Mouse (Mus musculus) liver, embryonic 15.5 days (tissue): ENCODE data around the gene Abhd17c. TPM values are rescaled to one million over a fixed set of nuclear protein-coding genes. Genes with fewer than 3 reads are reported as not detected.

Experiments used
- ATAC-seq: fragments of 200-750 bp; cut with Nextera tagmentation; 2 replicates; pipeline ENCODE4 v1.8.0; 2017; ENCODE audit warnings: moderate number of reproducible peaks, mild to moderate bottlenecking, moderate library complexity; ENCODE audit not compliant: insufficient read depth
- H3K27ac ChIP-seq: fragments of 300-500 bp; sonication (generic); replicated peaks from 2 replicates; pipeline ENCODE4 v1.5.1; 2015; ENCODE audit warnings: mild to moderate bottlenecking, inconsistent platforms
- H3K27me3 ChIP-seq: fragments of 300-500 bp; sonication (generic); 2 replicates; pipeline ENCODE4 v1.6.1; 2015; ENCODE audit warnings: mild to moderate bottlenecking, inconsistent platforms
- H3K36me3 ChIP-seq: fragments of 300-500 bp; sonication (generic); replicated peaks from 2 replicates; pipeline ENCODE4 v1.6.1; 2015; ENCODE audit warnings: moderate library complexity, mild to moderate bottlenecking, inconsistent platforms
- H3K4me1 ChIP-seq: fragments of 300-500 bp; sonication (generic); replicated peaks from 2 replicates; pipeline ENCODE4 v1.6.1; 2015; ENCODE audit warnings: inconsistent platforms
- H3K4me2 ChIP-seq: fragments of 300-500 bp; sonication (generic); 2 replicates; pipeline ENCODE4 v1.6.1; 2015; ENCODE audit warnings: moderate library complexity, mild to moderate bottlenecking, inconsistent platforms
- H3K4me3 ChIP-seq: fragments of 300-500 bp; sonication (generic); replicated peaks from 2 replicates; pipeline ENCODE4 v1.5.1; 2015; ENCODE audit warnings: mild to moderate bottlenecking, inconsistent platforms
- H3K9ac ChIP-seq: fragments of 300-500 bp; sonication (generic); 2 replicates; pipeline ENCODE4 v1.6.1; 2015; ENCODE audit warnings: moderate library complexity, mild to moderate bottlenecking, inconsistent platforms
- H3K9me3 ChIP-seq: fragments of 300-500 bp; sonication (generic); replicated peaks from 2 replicates; pipeline ENCODE4 v1.6.1; 2016; ENCODE audit warnings: inconsistent platforms
- WGBS: fragments of 180-500 bp; shearing (Covaris S2); methylation state at CpG from one replicate; pipeline ENCODE4 v1.1.7; 2015; ENCODE audit warnings: mixed read lengths; ENCODE audit not compliant: insufficient replicate concordance; 5-methylcytosine and 5-hydroxymethylcytosine counted together
- polyA plus RNA-seq: library from polyadenylated mRNA; unstranded; fragments of >200 nt; fragmentation: Nextera tagmentation; extraction: Ambion mirVana; gene quantifications from 2 replicates; pipeline ENCODE4 v1.2.1, GENCODE M21; 2015

Gene Abhd17c
- polyA plus RNA-seq, 1 experiment from 2014 or later, result 22.3 TPM

GRCm38 (mm10) chr7:84152821-84153220, 1.1 kb upstream of the Abhd17c start:
- Histone ChIP-seq H3K9ac (no peak overlapping the region), H3K36me3 (no peaks in the 10 kb centered on the region), H3K4me3 (peak overlapping the region; percentile 81; the same call in 1 of the 2 replicates), H3K4me2 (no peak overlapping the region), H3K27ac (no peak overlapping the region), H3K9me3 (no peaks in the 10 kb centered on the region), H3K4me1 (peaks cover 44% of the 10 kb centered on the region), H3K27me3 (peaks cover 5% of the 10 kb centered on the region; the same call in 1 of the 2 replicates)
- 56% methylated on average over 4 of the region's 4 CpGs for WGBS
- no peak for ATAC-seq

GRCm38 (mm10) chr7:84152374-84152773, 681 bp upstream of the Abhd17c start:
- Histone ChIP-seq H3K4me1 (peaks cover 48% of the 10 kb centered on the region), H3K9ac (no peak overlapping the region), H3K4me3 (peak overlapping the region; percentile 81), H3K4me2 (peak overlapping the region; percentile 98), H3K9me3 (no peaks in the 10 kb centered on the region), H3K36me3 (no peaks in the 10 kb centered on the region), H3K27ac (no peak overlapping the region), H3K27me3 (peaks cover 5% of the 10 kb centered on the region; the same call in 1 of the 2 replicates)
- no peak for ATAC-seq
- 60% methylated on average over 6 of the region's 6 CpGs for WGBS

- Histone ChIP-seq H3K4me2 (peak overlapping the region; percentile 98), H3K9me3 (no peaks in the 10 kb centered on the region), H3K27me3 (peaks cover 5% of the 10 kb centered on the region; the same call in 1 of the 2 replicates), H3K27ac (peak overlapping the region; percentile 80), H3K4me1 (peaks cover 52% of the 10 kb centered on the region), H3K4me3 (peak overlapping the region; percentile 81), H3K36me3 (no peaks in the 10 kb centered on the region), H3K9ac (peak overlapping the region; percentile 77)
- WGBS, result under 1% methylated on average over 52 of the region's 55 CpGs
- peak; percentile 92 for ATAC-seq
Observed at GRCm38 (mm10) chr7:84151960-84152334, 254 bp upstream of the Abhd17c start.

GRCm38 (mm10) chr7:84150361-84151000, 1.2 kb downstream of the Abhd17c start:
- no peaks in the 10 kb centered on the region for H3K9me3 ChIP-seq
- H3K27me3 ChIP-seq, result peaks cover 5% of the 10 kb centered on the region; the same call in 1 of the 2 replicates
- peak overlapping the region; percentile 81 for H3K4me3 ChIP-seq
- peak overlapping the region; percentile 77 for H3K9ac ChIP-seq
- peak overlapping the region; percentile 98 for H3K4me2 ChIP-seq
- no peak for ATAC-seq
- H3K4me1 ChIP-seq, result peaks cover 60% of the 10 kb centered on the region
- 6% methylated on average over 13 of the region's 13 CpGs for WGBS
- H3K36me3 ChIP-seq, result no peaks in the 10 kb centered on the region
- peak overlapping the region; percentile 80 for H3K27ac ChIP-seq

GRCm38 (mm10) chr7:84149821-84150220, 1.9 kb downstream of the Abhd17c start:
- Histone ChIP-seq H3K27ac (no peak overlapping the region), H3K4me2 (peak overlapping the region; percentile 98), H3K27me3 (peaks cover 5% of the 10 kb centered on the region; the same call in 1 of the 2 replicates), H3K4me3 (peak overlapping the region; percentile 81), H3K4me1 (peaks cover 67% of the 10 kb centered on the region), H3K9me3 (no peaks in the 10 kb centered on the region), H3K36me3 (no peaks in the 10 kb centered on the region), H3K9ac (0 out of 2 replicates have a peak overlapping the region, but pooled peaks have one; percentile 7)
- WGBS, result 48% methylated on average over 4 of the region's 4 CpGs
- ATAC-seq, result no peak

GRCm38 (mm10) chr7:84148896-84149295, 2.8 kb downstream of the Abhd17c start:
- H3K27me3 ChIP-seq, result peaks cover 5% of the 10 kb centered on the region; the same call in 1 of the 2 replicates
- no peaks in the 10 kb centered on the region for H3K9me3 ChIP-seq
- no peak for ATAC-seq
- H3K4me2 ChIP-seq, result no peak overlapping the region
- H3K4me3 ChIP-seq, result no peak overlapping the region
- H3K27ac ChIP-seq, result no peak overlapping the region
- peaks cover 76% of the 10 kb centered on the region for H3K4me1 ChIP-seq
- WGBS, result 77% methylated on average over 3 of the region's 3 CpGs
- H3K9ac ChIP-seq, result no peak overlapping the region
- no peaks in the 10 kb centered on the region for H3K36me3 ChIP-seq

- ATAC-seq, result no peak
- Histone ChIP-seq H3K4me3 (no peak overlapping the region), H3K9me3 (no peaks in the 10 kb centered on the region), H3K4me1 (peaks cover 86% of the 10 kb centered on the region), H3K4me2 (0 out of 2 replicates have a peak overlapping the region, but pooled peaks have one; percentile 10), H3K27me3 (peaks cover 5% of the 10 kb centered on the region; the same call in 1 of the 2 replicates), H3K36me3 (no peaks in the 10 kb centered on the region), H3K9ac (no peak overlapping the region), H3K27ac (no peak overlapping the region)
- 58% methylated on average over 1 of the region's 1 CpGs for WGBS
Observed at GRCm38 (mm10) chr7:84147746-84148145, 3.9 kb downstream of the Abhd17c start.

GRCm38 (mm10) chr7:84145633-84146032, 6.1 kb downstream of the Abhd17c start:
- peak; percentile 24; the same call in 1 of the 2 replicates for ATAC-seq
- Histone ChIP-seq H3K9ac (no peak overlapping the region), H3K9me3 (no peaks in the 10 kb centered on the region), H3K4me1 (peaks cover 78% of the 10 kb centered on the region), H3K27me3 (no peaks in the 10 kb centered on the region), H3K4me3 (no peak overlapping the region), H3K27ac (peak overlapping the region; percentile 46; the same call in 1 of the 2 replicates), H3K4me2 (peak overlapping the region; percentile 35; the same call in 1 of the 2 replicates), H3K36me3 (no peaks in the 10 kb centered on the region)
- 61% methylated on average over 2 of the region's 2 CpGs for WGBS

- Histone ChIP-seq H3K27me3 (no peaks in the 10 kb centered on the region), H3K4me1 (peaks cover 71% of the 10 kb centered on the region), H3K9ac (no peak overlapping the region), H3K4me2 (peak overlapping the region; percentile 29; the same call in 1 of the 2 replicates), H3K9me3 (no peaks in the 10 kb centered on the region), H3K36me3 (no peaks in the 10 kb centered on the region), H3K4me3 (no peak overlapping the region), H3K27ac (peak overlapping the region; percentile 64)
- peak; percentile 51 for ATAC-seq
- 29% methylated on average over 7 of the region's 7 CpGs for WGBS
Observed at GRCm38 (mm10) chr7:84142736-84143473, 8.8 kb downstream of the Abhd17c start.

GRCm38 (mm10) chr7:84142196-84142595, 9.5 kb downstream of the Abhd17c start:
- no peak overlapping the region for H3K27ac ChIP-seq
- peaks cover 72% of the 10 kb centered on the region for H3K4me1 ChIP-seq
- WGBS, result 75% methylated on average over 4 of the region's 4 CpGs
- H3K9ac ChIP-seq, result no peak overlapping the region
- H3K9me3 ChIP-seq, result no peaks in the 10 kb centered on the region
- H3K4me3 ChIP-seq, result no peak overlapping the region
- ATAC-seq, result no peak
- H3K36me3 ChIP-seq, result no peaks in the 10 kb centered on the region
- no peak overlapping the region for H3K4me2 ChIP-seq
- H3K27me3 ChIP-seq, result no peaks in the 10 kb centered on the region

- no peak overlapping the region for H3K27ac ChIP-seq
- ATAC-seq, result no peak
- peaks cover 64% of the 10 kb centered on the region for H3K4me1 ChIP-seq
- no peaks in the 10 kb centered on the region for H3K27me3 ChIP-seq
- no peaks in the 10 kb centered on the region for H3K36me3 ChIP-seq
- H3K4me2 ChIP-seq, result no peak overlapping the region
- H3K9me3 ChIP-seq, result no peaks in the 10 kb centered on the region
- WGBS, result 60% methylated on average over 4 of the region's 4 CpGs
- no peak overlapping the region for H3K4me3 ChIP-seq
- no peak overlapping the region for H3K9ac ChIP-seq
Observed at GRCm38 (mm10) chr7:84139566-84139965, 12.1 kb downstream of the Abhd17c start.
